Mouse (Mus musculus) CH12F3 (cell line): ENCODE measurements at regions not wholly inside any gene's neighbourhood (a gene's known extent, or its start where the extent isn't known, plus 50 kb on each side); places are given as distances from the start of the nearest gene placed in this dataset.
"Not testable (repeated sequence)": the region's sequence is repeated elsewhere in the genome, so short reads cannot be mapped to it uniquely, and the experiment has no call there.

Experiments used
- in situ Hi-C: fragments of 300-500 bp; cut with MboI; formaldehyde crosslinking; loops from 2 replicates; pipeline ENCODE4 v1.14.3; 2020; ENCODE audit warnings: low sequenced_read_pairs

DNA sequence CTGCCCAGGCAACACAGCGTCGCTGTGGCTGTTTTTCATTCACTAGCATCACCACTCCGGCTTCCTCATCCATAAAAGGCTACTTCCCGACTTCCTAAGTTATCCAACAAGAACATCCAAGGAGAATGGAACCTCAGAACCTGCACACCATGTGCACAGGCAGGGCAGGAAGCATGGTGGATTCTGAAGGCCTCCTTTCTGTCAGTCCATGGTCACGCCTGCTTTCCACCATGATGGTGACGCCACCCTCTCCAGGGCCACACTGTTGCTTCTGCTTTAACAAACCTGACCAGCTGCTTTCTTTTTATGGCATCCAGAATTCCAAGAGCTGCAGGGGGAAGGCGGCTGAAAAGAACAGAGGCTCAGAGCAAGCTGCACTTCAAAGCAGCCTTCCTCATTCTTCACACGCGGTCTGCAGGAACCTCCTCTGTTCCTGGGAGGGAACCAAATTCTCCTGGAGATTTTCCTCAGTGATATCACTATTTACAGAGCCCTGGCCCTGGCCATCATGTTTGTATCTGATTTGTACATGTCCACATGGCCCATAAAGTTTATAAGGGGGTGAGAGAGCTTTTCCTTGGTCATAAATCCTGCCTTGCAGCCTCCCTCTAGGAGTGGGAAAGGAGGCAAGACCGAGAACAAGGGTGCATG, 164.8 kb upstream of the Npvf start:
- in situ Hi-C loops, result no loop called here

GRCm38 (mm10) chr6:50821401-50822235, 167.4 kb upstream of the Npvf start:
- in situ Hi-C loops, result no loop called here

DNA sequence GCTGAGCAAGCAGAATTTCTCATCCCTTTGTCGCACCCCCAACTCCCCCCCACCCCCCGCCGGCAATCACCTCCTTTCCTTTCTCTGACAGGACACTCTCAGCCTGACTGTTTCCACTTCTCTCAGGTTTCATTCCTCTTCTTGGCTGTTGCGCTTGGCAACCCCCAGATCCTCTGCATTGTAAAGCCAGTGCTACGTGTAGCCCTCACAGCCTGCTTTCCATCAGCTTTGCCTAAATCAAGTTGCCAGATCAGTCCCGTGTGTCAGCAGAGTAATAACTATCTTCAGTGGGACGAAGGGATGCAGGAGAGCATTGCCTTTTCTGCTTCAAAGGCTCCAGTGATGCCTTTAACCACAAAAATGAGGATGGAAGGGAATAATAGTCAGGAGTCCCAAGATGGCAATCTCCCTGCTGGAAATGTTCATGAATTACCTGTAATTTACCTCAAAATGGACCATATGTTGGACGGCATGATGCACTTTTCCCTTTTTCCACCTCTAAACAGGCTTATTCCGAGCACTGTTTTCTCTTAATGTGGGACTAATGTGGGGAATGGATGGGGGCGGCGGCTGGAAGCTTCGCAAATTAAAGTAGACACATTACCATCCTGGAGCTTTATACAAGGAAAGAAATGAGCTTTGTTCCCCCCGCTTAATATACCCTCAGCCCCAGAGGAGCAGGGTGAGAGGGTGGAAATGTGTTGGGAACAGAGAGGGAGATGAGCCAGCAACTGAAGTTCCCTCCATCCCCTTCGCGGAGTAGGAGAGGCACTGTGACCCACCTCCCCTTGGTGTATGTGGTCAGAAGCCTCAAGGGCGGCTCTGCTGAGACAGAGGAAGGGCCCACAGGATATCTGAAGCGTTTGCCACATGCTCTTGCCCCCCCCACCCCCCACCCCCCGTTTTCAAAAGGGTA, 168.3 kb upstream of the Npvf start:
- in situ Hi-C loops, result no loop called here

DNA sequence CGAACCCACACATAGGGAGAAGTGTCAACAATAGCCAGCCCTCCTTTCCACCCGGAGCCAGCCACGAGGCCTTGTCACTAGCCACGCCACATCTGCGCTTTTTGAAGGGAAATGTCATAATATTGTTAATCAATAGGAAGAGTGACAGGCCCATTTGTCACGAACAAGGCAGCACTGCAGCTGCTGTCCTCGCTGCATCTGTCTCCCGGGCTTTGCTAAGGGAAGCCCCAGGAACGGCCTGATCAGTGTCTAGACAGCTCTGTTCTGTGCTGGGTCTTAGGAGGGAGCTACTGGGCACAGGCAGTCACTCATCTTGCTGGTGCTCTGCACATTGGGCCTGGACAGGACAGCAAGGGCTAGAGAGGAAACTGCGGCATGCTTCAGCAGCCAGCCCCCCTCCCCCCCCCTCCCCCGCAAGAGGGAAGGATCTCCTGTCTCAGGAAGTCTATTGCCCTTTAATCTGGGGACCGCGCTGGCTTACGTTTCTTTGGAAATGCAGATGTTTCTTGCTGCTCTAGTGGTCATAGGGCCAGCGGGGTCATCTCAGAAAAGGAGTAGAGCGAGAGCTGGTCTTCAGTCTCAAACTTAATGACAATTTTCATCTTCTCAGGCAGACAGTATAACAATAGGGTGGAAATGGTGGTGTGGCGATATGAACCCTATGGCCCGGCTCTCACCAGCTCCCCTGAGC, 169.1 kb upstream of the Npvf start:
- in situ Hi-C loops, result no loop called here

GRCm38 (mm10) chr6:50824466-50824865, 170.2 kb upstream of the Npvf start:
- in situ Hi-C loops, result no loop called here

DNA sequence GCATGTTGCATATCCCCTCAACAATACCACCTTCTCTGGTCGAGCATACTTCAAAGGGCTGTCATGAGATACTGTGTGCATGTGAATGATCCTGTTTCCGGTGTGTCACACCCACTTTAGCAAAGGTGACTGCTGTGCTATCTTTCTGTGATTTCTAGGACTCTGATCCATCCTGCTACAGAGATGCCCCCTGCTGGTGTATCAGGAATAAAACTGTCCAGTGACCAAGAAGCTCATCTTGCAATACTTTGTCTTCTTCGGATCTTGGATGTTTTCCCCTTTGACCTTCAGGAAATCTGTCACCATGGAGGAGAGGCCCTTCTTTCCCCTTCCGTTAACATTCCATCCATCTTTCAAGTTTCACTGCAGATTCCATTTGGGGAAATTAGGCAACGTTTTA, 177.5 kb upstream of the Npvf start:
- in situ Hi-C loops, result no loop called here

DNA sequence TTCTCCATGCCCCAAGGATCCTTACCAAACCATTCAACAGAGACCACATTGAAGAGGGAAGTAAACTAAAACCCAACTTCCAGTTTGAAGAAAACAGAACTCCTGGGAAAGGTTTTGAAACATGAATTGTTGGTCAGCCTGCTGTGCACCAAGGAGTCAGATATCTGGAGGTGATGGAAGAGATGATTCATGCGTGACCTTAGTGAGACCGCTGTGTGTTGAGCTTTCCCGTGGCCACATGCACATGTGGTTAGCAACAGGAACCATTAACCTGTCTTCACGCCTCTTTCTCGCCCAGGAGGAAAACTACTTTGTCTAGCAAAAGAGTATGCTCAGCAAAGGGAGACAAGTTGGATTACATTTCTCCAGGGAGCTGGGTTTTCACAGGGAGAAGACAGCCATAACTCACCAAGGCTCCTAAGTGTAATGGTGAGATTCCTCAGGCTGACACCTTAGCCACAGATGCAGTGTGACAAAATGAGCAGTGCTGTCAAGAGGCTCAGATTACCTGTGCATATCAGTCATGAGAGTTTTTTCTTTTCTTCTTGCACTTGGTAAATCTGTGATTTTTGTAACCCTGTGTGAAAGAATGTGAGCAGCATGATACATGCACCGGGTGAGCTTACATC, 181.9 kb upstream of the Npvf start:
- in situ Hi-C loops, result no loop called here

- in situ Hi-C loops, result no loop called here
Measured at GRCm38 (mm10) chr6:50840826-50841225, 186.6 kb upstream of the Npvf start.

- in situ Hi-C loops, result not testable (repeated sequence)
Measured at GRCm38 (mm10) chr6:50845246-50845645, 191.0 kb upstream of the Npvf start.

- in situ Hi-C loops, result no loop called here
Measured at GRCm38 (mm10) chr6:50846740-50847516, 192.7 kb upstream of the Npvf start.

GRCm38 (mm10) chr6:50847548-50847947, 193.3 kb upstream of the Npvf start:
- in situ Hi-C loops, result no loop called here

DNA sequence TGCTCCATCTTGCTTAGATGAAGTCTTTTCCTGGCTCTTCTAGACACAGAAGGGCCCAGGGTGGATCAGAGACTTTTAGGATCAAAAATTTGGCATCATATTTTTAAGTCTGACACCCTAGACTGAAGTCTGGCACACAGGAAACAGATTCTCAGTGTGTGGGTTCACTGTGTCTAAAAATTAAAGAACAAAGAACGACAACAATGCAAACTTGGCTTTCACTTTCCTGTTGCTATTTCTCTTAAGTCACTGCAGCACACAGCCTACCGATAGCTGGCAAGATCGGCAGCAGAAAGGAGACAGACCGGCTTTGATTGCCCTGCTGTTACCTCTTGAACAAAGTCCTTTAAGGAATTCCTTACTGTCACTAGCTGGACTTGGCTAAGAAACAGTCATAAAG, 204.9 kb upstream of the Npvf start:
- in situ Hi-C loops, result no loop called here

DNA sequence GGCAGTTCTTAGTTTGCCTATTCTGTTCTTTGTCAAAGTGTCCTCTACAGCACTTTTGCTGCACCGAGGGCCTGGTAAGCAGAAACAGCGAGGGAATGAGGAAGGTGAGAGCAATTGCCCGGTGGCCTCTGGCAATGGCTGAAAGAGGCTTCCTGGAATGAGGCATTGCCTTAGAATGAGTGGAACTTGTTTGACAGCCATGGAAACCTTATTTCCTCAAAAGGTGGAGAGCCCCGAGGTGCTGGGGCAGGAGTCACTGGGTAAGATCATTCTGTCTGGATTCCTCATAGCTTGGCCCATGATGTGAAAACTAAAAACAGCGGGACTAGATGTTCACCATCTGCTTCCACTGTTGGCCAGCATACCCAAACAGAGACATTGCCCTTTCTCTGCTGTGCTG, 223.8 kb upstream of the Npvf start:
- in situ Hi-C loops, result no loop called here

GRCm38 (mm10) chr6:50882298-50882697, 228.1 kb upstream of the Npvf start:
- in situ Hi-C loops, result no loop called here

GRCm38 (mm10) chr6:50882759-50883158, 228.5 kb upstream of the Npvf start:
- in situ Hi-C loops, result no loop called here

GRCm38 (mm10) chr6:50885031-50885430, 230.8 kb upstream of the Npvf start:
- in situ Hi-C loops, result no loop called here

DNA sequence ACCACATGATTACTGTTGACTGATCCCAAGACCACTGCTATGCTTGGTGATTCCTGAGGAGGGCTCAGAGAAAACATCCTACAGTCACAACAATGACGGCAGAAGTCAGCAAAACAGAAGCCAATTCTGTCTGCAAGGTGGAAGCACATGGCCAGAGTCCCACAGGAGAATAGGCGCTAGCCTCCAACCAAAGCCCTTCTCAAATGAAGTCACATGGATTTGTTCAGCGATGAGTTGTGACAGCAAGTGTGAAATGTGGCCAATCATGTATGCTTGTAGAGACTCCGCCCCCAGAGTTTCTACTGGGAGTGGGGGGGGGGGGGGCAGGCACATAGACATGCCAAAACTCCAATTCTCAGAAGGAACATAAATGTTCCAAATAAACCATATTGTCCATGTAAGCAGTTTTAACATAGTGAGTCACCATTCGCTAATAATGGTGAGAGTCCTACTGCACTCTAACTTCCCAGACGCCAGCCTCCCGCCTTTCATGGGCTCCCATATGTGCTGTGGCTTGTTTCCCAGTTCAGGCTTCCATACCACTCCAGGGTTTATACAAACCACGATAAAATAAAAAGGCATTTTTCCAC, 231.6 kb upstream of the Npvf start:
- in situ Hi-C loops, result no loop called here

DNA sequence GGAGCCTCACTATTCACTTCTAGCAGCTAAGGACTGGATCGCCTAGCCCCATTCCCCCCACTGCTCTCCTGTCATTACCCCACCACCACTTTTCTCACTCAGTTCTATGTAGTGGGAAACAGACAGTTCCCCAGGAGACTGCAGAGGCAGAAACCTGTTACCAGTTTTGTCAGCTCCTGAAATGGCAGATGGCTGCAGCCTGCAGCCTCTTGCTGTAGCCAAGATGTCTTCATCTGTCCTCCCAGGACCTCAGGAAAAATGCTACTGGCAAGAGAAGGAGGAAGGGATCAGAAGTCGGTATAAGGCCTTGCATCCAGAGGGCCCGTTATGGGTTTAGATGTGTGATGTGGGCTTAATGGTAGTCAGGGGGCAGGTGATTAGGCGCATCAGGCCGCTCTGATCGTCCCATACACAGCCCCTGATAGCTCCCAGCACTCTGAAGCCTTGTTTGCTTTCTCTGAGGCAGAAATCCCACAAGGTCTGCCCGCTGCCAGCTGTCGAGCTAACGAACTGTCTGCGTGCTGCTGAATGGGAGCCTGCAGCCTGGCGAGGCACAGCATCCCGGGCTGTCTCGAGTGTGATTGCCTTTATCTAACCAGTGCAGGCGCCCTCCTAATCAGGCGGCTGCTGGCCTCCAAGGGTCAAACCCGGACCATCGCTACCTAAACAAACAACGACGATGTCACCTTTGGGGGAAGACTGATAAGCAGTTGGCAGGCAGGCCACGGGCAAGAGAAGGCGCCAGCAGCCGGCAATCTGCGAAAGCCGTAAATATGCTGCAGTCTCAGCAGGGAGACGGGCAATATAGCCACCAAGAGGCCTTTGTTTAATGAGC, 236.3 kb upstream of the Npvf start:
- in situ Hi-C loops, result no loop called here

- in situ Hi-C loops, result no loop called here
Measured at GRCm38 (mm10) chr6:50891205-50891526, 236.9 kb upstream of the Npvf start.
